Mouse (Mus musculus): ENCODE data around the gene Cmbl.

The Cmbl gene

DNA sequence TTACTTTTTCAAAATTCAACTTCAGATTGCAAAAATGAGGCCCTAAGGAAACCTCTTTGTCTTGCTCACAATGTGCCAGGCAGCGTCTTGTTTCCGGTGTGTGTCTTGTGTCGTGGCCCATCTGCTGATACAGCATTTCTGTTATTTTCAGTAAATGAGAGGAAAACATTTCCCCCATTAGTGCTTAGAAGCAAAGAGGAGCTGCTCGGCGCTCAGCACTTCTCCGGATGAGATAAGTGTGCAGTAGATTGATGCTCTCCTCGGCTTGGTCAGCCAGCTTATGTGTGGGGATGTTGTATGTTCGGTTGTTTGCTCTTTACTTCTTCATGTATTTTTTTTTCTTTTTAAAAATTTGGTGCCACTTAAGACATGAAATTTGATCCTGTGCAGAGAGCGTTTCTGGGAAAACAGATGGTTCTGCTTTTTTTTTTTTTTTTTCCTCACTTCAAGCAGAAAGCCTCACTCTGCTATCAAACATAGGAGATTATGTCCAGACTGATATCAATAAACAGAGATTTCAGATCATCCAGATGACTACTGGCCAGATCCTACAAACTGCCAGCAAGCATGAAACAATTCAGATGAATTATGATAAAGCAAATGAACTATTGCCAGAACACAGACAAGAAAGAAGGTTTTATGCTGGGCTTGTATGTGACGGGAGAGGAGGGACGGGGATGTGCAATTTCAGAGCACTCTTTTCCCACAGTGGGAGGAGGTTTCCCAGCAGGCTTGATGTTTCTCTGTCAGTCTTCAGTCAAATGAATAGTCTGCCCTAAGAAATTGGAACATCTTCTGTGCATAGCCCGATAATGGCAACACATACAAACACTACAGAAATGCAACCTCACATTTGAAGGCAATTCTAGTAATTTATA, 62.3 kb downstream of the Cmbl start:
- DNase-seq (ENCODE audit: low spot score in 2 of 2), result no peak

DNA sequence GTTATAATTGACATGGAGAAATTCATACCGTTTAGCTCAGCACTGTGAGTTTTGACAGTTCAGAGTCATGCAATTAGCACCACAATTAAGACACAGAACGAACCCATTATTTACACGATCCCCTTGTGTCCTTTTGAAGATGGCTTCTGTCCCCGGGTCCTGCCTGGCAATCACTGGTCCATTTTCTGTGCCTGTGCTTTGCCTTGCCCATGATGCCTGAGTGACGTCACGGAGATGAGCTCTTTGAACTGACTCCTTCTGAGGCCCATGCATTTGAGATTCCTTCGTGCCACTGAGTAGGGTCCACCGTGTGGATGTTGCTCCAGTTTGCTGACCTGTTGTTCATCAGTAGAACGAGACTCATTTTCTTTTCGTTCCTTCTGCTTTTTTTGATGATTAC, 63.0 kb downstream of the Cmbl start:
- no peak for DNase-seq (ENCODE audit: low spot score in 2 of 2)

DNA sequence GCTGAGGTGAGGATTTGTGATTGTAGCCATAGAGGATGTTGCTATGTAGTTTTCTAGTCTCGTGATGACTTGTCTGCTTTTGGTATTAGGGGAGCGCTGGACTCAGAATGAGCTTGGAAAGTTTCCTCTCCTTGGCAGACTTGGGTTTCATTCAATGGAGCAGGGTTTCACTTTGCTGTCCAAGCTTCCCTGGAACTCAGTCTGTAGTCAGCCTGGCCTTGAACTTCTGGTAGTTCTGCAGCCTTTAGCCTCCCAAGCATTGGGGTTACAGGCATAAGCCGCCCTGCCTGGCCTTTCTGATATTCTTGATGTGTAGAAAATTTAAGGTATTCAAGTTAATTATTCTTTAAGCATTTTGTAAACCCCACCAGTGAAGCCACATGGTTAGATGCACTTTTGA, 64.4 kb downstream of the Cmbl start:
- no peak for DNase-seq (ENCODE audit: low spot score in 2 of 2)

DNA sequence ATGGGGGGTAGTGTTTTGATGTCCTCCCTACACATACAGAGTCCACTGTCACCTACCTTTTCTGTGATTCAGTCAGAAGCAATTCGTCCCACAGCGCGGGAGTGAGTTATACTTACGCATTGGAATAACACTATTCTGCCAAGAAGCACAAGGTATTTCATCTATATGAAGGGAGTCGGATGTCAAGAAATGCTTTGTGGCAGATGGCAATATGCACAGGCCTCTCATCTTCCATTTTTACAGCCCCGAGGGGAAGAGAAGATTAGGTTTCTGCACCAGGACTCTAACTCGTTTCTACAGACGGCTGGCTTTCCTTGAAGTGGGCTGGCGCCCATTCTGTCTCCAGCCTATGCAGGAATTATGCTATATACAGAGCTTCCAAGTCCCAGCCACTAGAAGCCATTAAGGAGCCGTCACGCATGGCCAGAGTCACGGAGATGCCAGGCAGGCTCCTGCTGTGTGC, 66.2 kb downstream of the Cmbl start:
- no peak for DNase-seq (ENCODE audit: low spot score in 2 of 2)

DNA sequence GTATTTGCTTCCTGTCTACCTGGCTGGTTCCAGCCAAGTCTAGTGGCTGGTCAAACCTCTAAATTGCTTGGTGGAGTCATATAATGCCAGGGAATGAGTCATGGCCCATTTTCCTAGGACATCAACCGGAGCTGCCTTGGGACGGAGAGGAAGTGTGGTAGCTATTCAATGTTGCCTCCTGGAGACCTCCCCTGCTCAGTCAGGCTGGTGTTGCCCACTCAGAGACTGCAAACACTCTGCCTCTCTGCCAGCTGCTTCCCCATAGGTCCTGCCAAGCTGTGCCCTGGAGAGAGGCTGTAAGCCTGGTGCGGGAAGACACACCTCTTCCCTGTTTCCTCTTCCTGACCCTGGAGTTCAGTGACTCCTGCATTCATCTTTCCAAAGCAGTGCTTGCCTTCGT, 67.3 kb downstream of the Cmbl start:
- DNase-seq (ENCODE audit: low spot score in 2 of 2), result no peak

DNA sequence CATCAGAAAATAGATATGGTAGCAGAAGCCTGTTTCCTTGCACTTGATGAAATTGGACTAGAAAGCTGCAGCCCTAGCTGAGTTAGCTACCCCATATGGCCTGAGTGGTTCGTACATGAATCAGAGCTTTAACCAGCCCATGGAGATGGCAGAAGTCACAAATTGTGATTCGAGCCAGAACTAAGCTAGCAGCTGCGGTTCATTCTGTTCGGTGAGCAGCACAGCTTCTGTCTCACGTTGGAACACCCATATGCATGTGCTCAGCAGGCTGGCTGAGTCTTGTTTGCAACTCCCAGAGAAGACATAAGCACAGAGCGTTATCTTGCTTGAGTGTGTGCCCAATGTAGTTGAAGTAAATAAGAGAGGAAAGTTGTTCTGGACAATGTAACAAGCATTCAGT, 69.4 kb downstream of the Cmbl start:
- peak; percentile 18 to 49 for DNase-seq (ENCODE audit: low spot score in 2 of 2)

DNA sequence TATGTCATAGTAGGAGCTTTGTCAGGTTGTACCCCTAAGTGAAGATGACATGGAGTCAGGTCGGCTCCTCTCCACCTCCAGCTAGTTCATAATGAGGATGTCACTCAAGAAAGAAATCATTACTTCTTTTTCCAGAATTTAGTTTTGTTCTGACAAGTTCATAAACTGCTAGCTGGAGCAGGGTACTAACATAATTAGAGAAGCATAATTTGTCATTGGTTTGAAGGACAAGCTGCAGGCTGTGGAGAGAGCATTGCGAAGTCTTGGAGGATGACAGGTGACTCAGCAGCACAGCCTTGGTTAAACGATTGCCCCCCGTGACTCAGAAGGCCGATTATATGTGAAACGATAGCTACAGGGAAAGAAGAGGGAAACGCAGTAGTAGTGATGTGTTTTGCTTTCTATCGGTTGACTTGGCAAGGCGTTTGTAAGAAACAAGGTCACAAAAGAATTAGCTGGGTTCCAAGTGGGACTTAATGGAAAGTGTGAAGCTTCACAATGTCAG, 71.0 kb downstream of the Cmbl start:
- DNase-seq (ENCODE audit: low spot score in 2 of 2), result no peak

All from frontal cortex, postnatal 14 days (tissue).